Comparison of ENCODE assay signal across 14 mouse cellular contexts in the genomic region with DNA sequence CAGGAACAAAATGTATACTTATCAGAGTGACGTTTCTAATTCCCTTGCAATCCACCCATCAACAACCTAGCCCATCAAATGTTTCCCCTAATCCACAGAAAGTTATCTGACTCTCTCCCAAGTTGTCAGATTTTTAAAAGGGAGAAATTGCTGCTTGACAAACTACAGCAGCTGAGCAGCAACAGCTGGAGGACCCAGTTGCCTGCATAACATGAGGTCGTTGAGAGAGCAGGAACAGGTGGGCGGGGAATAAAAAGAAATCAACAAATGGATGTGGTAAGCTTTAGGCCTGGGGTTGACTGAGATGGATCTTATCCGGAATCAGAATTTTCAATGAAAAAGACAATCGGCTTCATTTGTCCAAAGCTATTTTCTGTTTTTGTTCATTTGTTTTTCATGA.
DNase-seq lines count a peak whose midpoint lies in the region; ATAC-seq lines count a peak whose summit lies in the region.
"Had no signal": no experiment of that assay in that cellular context is flagged by ENCODE, and none has a peak within 500 bp of the region (broad histone marks: within the 10 kb centered on the region; RNA-seq: fewer than 3 reads in every experiment).

No protein-coding gene starts in this region.

- no peaks in the 10 kb centered on the region for H3K36me3 ChIP-seq in embryonic facial prominence, embryonic 14.5 days (ENCODE audit: control insufficient read depth, insufficient read depth, low read length)
- H3K36me3 ChIP-seq in embryonic facial prominence, embryonic 10.5 days (replicated peaks), result no peaks in the 10 kb centered on the region
- 0 out of 2 replicates have a peak, but pooled peaks cover 3% of the 10 kb centered on the region for H3K36me3 ChIP-seq in hindbrain, embryonic 10.5 days
- no peaks in the 10 kb centered on the region for H3K36me3 ChIP-seq in hindbrain, embryonic 11.5 days (ENCODE audit: control insufficient read depth, insufficient read depth, low read length)
- H3K36me3 ChIP-seq: lung, embryonic 15.5 days had no signal

- H3K27ac ChIP-seq in embryonic facial prominence, embryonic 14.5 days (replicated peaks; ENCODE audit: low read depth, low read length), result no peak overlapping the region; the same call in 1 of the 2 replicates
- no peak overlapping the region for H3K27ac ChIP-seq in embryonic facial prominence, embryonic 10.5 days (replicated peaks)
- peak overlapping the region; percentile 74; the same call in 1 of the 2 replicates for H3K27ac ChIP-seq in hindbrain, embryonic 10.5 days
- no peak overlapping the region for H3K27ac ChIP-seq in hindbrain, embryonic 11.5 days (ENCODE audit: low read depth, low read length)
- H3K27ac ChIP-seq: lung, embryonic 15.5 days had no signal

- H3K9ac ChIP-seq in embryonic facial prominence, embryonic 14.5 days (ENCODE audit: low read depth, low read length), result no peak overlapping the region
- no peak overlapping the region for H3K9ac ChIP-seq in hindbrain, embryonic 11.5 days (ENCODE audit: low read depth, low read length)
- H3K9ac ChIP-seq: lung, embryonic 15.5 days had no signal

- DNase-seq in embryonic facial prominence, embryonic 14.5 days (ENCODE audit: low spot score), result peak; percentile 81
- DNase-seq in embryonic facial prominence, embryonic 10.5 days (ENCODE audit: low spot score), result no peak
- DNase-seq in hindbrain, embryonic 10.5 days (ENCODE audit: low spot score), result no peak
- DNase-seq in hindbrain, embryonic 11.5 days (ENCODE audit: low spot score), result no peak
- peak; percentile 25 for DNase-seq in lung, postnatal 36 days
- DNase-seq in lung, postnatal 25 days (ENCODE audit: low spot score), result no peak
- no peak for DNase-seq in right cerebral cortex, postnatal 10 days (ENCODE audit: low spot score in 2 of 2)
- DNase-seq: cerebellum, postnatal 36 days; gastrocnemius, postnatal 25 days had no signal

- H3K4me3 ChIP-seq in embryonic facial prominence, embryonic 14.5 days (ENCODE audit: low read depth, low read length), result no peak overlapping the region
- no peak overlapping the region for H3K4me3 ChIP-seq in embryonic facial prominence, embryonic 10.5 days
- no peak overlapping the region for H3K4me3 ChIP-seq in hindbrain, embryonic 10.5 days
- no peak overlapping the region for H3K4me3 ChIP-seq in hindbrain, embryonic 11.5 days (ENCODE audit: low read depth, low read length)
- H3K4me3 ChIP-seq: lung, embryonic 15.5 days; megakaryocyte, embryonic 14.5 days had no signal

- H3K4me2 ChIP-seq in embryonic facial prominence, embryonic 14.5 days (ENCODE audit: low read depth, low read length), result no peak overlapping the region
- no peak overlapping the region for H3K4me2 ChIP-seq in hindbrain, embryonic 11.5 days (replicated peaks; ENCODE audit: low read depth, low read length)
- H3K4me2 ChIP-seq: liver, embryonic 11.5 days; lung, embryonic 15.5 days had no signal

- 0 out of 2 replicates have a peak, but pooled peaks cover 5% of the 10 kb centered on the region for H3K9me3 ChIP-seq in embryonic facial prominence, embryonic 14.5 days (ENCODE audit: control insufficient read depth, low read length)
- no peaks in the 10 kb centered on the region for H3K9me3 ChIP-seq in embryonic facial prominence, embryonic 10.5 days
- H3K9me3 ChIP-seq in hindbrain, embryonic 10.5 days, result 0 out of 2 replicates have a peak, but pooled peaks cover 3% of the 10 kb centered on the region
- H3K9me3 ChIP-seq in hindbrain, embryonic 11.5 days (ENCODE audit: control insufficient read depth, low read length), result no peaks in the 10 kb centered on the region
- H3K9me3 ChIP-seq: lung, embryonic 15.5 days; megakaryocyte, embryonic 14.5 days had no signal

- peaks cover 17% of the 10 kb centered on the region for H3K4me1 ChIP-seq in embryonic facial prominence, embryonic 14.5 days (ENCODE audit: control insufficient read depth, insufficient read depth, low read length)
- H3K4me1 ChIP-seq in embryonic facial prominence, embryonic 10.5 days, result peaks cover 21% of the 10 kb centered on the region
- H3K4me1 ChIP-seq in hindbrain, embryonic 10.5 days (replicated peaks), result peaks cover 63% of the 10 kb centered on the region
- no peaks in the 10 kb centered on the region for H3K4me1 ChIP-seq in hindbrain, embryonic 11.5 days (replicated peaks; ENCODE audit: control insufficient read depth, insufficient read depth, low read length)

- peaks cover 6% of the 10 kb centered on the region for H3K27me3 ChIP-seq in embryonic facial prominence, embryonic 14.5 days (replicated peaks; ENCODE audit: control insufficient read depth, insufficient read depth, low read length)
- peaks cover 40% of the 10 kb centered on the region for H3K27me3 ChIP-seq in embryonic facial prominence, embryonic 10.5 days (replicated peaks; ENCODE audit: low read depth, poor library complexity, severe bottlenecking)
- no peaks in the 10 kb centered on the region for H3K27me3 ChIP-seq in hindbrain, embryonic 10.5 days (ENCODE audit: insufficient read depth, poor library complexity, severe bottlenecking)
- no peaks in the 10 kb centered on the region for H3K27me3 ChIP-seq in hindbrain, embryonic 11.5 days (ENCODE audit: control insufficient read depth, insufficient read depth, low read length)
- H3K27me3 ChIP-seq: Patski had no signal

- 64% methylated on average over 5 of the region's 5 CpGs for WGBS in embryonic facial prominence, embryonic 14.5 days
- 75% methylated on average over 5 of the region's 5 CpGs for WGBS in embryonic facial prominence, embryonic 10.5 days
- WGBS in hindbrain, embryonic 10.5 days, result 70% methylated on average over 5 of the region's 5 CpGs
- 67% methylated on average over 5 of the region's 5 CpGs for WGBS in hindbrain, embryonic 11.5 days

- peak; percentile 41 for ATAC-seq in embryonic facial prominence, embryonic 14.5 days (ENCODE audit: low read depth)
- no peak for ATAC-seq in hindbrain, embryonic 11.5 days (ENCODE audit: low FRiP score)
- ATAC-seq in frontal cortex, adult (ENCODE audit: low TSS enrichment), result no peak
- ATAC-seq: Patski had no signal

Comparison
In these comparisons a context has a peak if more than half of its experiments do, and no peak if none do; other contexts are left out.
1. DNase-seq: peak in embryonic facial prominence, embryonic 14.5 days (single experiment) and lung, postnatal 36 days (single experiment); none in embryonic facial prominence, embryonic 10.5 days (single experiment), hindbrain, embryonic 10.5 days (single experiment), hindbrain, embryonic 11.5 days (single experiment), lung, postnatal 25 days (single experiment) and right cerebral cortex, postnatal 10 days (0 of 2).